Mouse (Mus musculus) CH12.LX (cell line): Measurements from ENCODE around the gene Hmces. TPM values are rescaled to one million over a fixed set of nuclear protein-coding genes. Genes with fewer than 3 reads are reported as not detected.

ENCODE experiments used
- DNase-seq: peaks from one replicate; pipeline ENCODE4 v3.0.0-alpha.2; 2013; ENCODE audit errors: extremely low read depth
- H3K27ac ChIP-seq: 2 replicates; pipeline ENCODE4 v1.5.1; 2012; ENCODE audit warnings: low read depth, mild to moderate bottlenecking, control low read depth, moderate library complexity; ENCODE audit not compliant: insufficient read depth
- H3K27me3 ChIP-seq: replicated peaks from 2 replicates; pipeline ENCODE3; 2012; ENCODE audit warnings: inconsistent platforms
- H3K36me3 ChIP-seq, 2 experiments: replicated peaks in 1 of 2; 2 replicates each; pipeline versions ENCODE3 to v1.6.1; 2012; ENCODE audit warnings: inconsistent platforms in 1 of 2, low read length in 1 of 2, mild to moderate bottlenecking in 1 of 2, mixed read lengths in 1 of 2, moderate library complexity in 1 of 2; ENCODE audit not compliant: control insufficient read depth in 1 of 2, insufficient read depth in 1 of 2
- H3K4me1 ChIP-seq, 2 experiments: 2 replicates each; pipeline ENCODE4 v1.6.1; 2012; ENCODE audit warnings: inconsistent platforms in 1 of 2, moderate library complexity in 1 of 2; ENCODE audit not compliant: insufficient read depth in 2 of 2, control insufficient read depth in 1 of 2
- H3K4me2 ChIP-seq: 2 replicates; pipeline ENCODE4 v1.6.1; 2012; ENCODE audit warnings: low read depth, mild to moderate bottlenecking, control low read depth; ENCODE audit not compliant: poor library complexity, insufficient read depth, severe bottlenecking
- H3K4me3 ChIP-seq, 3 experiments: fragments of 150-350 bp in 1 of 3; sonication (generic) in 1 of 3; replicated peaks in 1 of 3; 2 replicates each; pipeline versions ENCODE3 to v1.5.1; 2011 to 2012; ENCODE audit warnings: low read depth in 2 of 3, low read length in 2 of 3, mild to moderate bottlenecking in 2 of 3, moderate library complexity in 2 of 3, control low read depth in 1 of 3, improper control_type of control experiment in 1 of 3, inconsistent platforms in 1 of 3, mixed read lengths in 1 of 3; ENCODE audit not compliant: poor library complexity in 1 of 3
- H3K79me2 ChIP-seq: replicated peaks from 2 replicates; pipeline ENCODE4 v1.6.1; 2012; ENCODE audit warnings: mild to moderate bottlenecking, moderate library complexity; ENCODE audit not compliant: control insufficient read depth, poor library complexity, insufficient read depth, severe bottlenecking; ENCODE audit errors: extremely low read depth
- H3K9ac ChIP-seq: 2 replicates; pipeline ENCODE4 v1.6.1; 2012; ENCODE audit warnings: low read depth, mild to moderate bottlenecking, control low read depth, moderate library complexity; ENCODE audit not compliant: insufficient read depth
- H3K9me3 ChIP-seq: replicated peaks from 2 replicates; pipeline ENCODE3; 2012; ENCODE audit warnings: low read length, inconsistent platforms, mixed read lengths
- BHLHE40 ChIP-seq: IDR thresholded peaks from 2 replicates; pipeline ENCODE4 v1.6.1; 2011; ENCODE audit warnings: mild to moderate bottlenecking, low read depth, low read length, improper control_type of control experiment
- CHD1 ChIP-seq: IDR thresholded peaks from 2 replicates; pipeline ENCODE4 v1.6.1; 2012; ENCODE audit warnings: low read depth, low read length, improper control_type of control experiment, inconsistent platforms
- CHD2 ChIP-seq: IDR thresholded peaks from 2 replicates; pipeline ENCODE4 v1.6.1; 2011; ENCODE audit warnings: low read length, improper control_type of control experiment
- CTCF ChIP-seq, 2 experiments: IDR thresholded peaks in 1 of 2; conservative IDR thresholded peaks in 1 of 2; 2 replicates each; pipeline ENCODE4 v1.5.1; 2011 to 2012; ENCODE audit warnings: low read depth in 2 of 2, low read length in 2 of 2, improper control_type of control experiment in 1 of 2, inconsistent platforms in 1 of 2, mild to moderate bottlenecking in 1 of 2, moderate library complexity in 1 of 2
- ELF1 ChIP-seq: IDR thresholded peaks from 2 replicates; pipeline ENCODE4 v1.6.1; 2014; ENCODE audit warnings: low read depth, mild to moderate bottlenecking, inconsistent platforms, low read length, improper control_type of control experiment
- EP300 ChIP-seq: IDR thresholded peaks from 2 replicates; pipeline ENCODE4 v1.6.1; 2011; ENCODE audit warnings: low read length, improper control_type of control experiment
- ETS1 ChIP-seq: conservative IDR thresholded peaks from 2 replicates; pipeline ENCODE4 v1.6.1; 2012; ENCODE audit warnings: low read depth, mild to moderate bottlenecking, inconsistent platforms, low read length, improper control_type of control experiment, moderate library complexity
- GABPA ChIP-seq: IDR thresholded peaks from 2 replicates; pipeline ENCODE4 v1.6.1; 2012; ENCODE audit warnings: low read depth, low read length, improper control_type of control experiment, inconsistent platforms; ENCODE audit not compliant: insufficient replicate concordance
- HCFC1 ChIP-seq: IDR thresholded peaks from 2 replicates; pipeline ENCODE4 v1.6.1; 2012; ENCODE audit warnings: low read depth, mild to moderate bottlenecking, inconsistent platforms, low read length, improper control_type of control experiment
- JUN ChIP-seq: IDR thresholded peaks from 2 replicates; pipeline ENCODE4 v1.6.1; 2011; ENCODE audit warnings: low read depth, mild to moderate bottlenecking, low read length, improper control_type of control experiment, moderate library complexity; ENCODE audit not compliant: insufficient read depth
- JUND ChIP-seq: conservative IDR thresholded peaks from 2 replicates; pipeline ENCODE4 v1.6.1; 2011; ENCODE audit warnings: low read depth, low read length, improper control_type of control experiment
- KAT2A ChIP-seq: IDR thresholded peaks from 2 replicates; pipeline ENCODE4 v1.6.1; 2012; ENCODE audit warnings: low read length, improper control_type of control experiment, inconsistent platforms; ENCODE audit not compliant: insufficient replicate concordance
- MAFK ChIP-seq: IDR thresholded peaks from 2 replicates; pipeline ENCODE4 v1.6.1; 2011; ENCODE audit warnings: low read length, improper control_type of control experiment; ENCODE audit not compliant: insufficient replicate concordance
- MAX ChIP-seq: IDR thresholded peaks from 2 replicates; pipeline ENCODE4 v1.6.1; 2011; ENCODE audit warnings: low read length, improper control_type of control experiment
- MEF2A ChIP-seq: IDR thresholded peaks from 2 replicates; pipeline ENCODE4 v1.6.1; 2014; ENCODE audit warnings: low read depth, mild to moderate bottlenecking, inconsistent platforms, low read length, improper control_type of control experiment, borderline replicate concordance
- NELFE ChIP-seq: IDR thresholded peaks from 2 replicates; pipeline ENCODE4 v1.6.1; 2011; ENCODE audit warnings: low read depth, low read length, improper control_type of control experiment
- NRF1 ChIP-seq: IDR thresholded peaks from 2 replicates; pipeline ENCODE4 v1.6.1; 2014; ENCODE audit warnings: low read depth, mild to moderate bottlenecking, inconsistent platforms, low read length, improper control_type of control experiment, moderate library complexity
- POLR2A ChIP-seq: IDR thresholded peaks from 2 replicates; pipeline ENCODE4 v1.6.1; 2011; ENCODE audit warnings: low read depth, mild to moderate bottlenecking, improper control_type of control experiment, low read length
- POLR2AphosphoS2 ChIP-seq: IDR thresholded peaks from 2 replicates; pipeline ENCODE4 v1.6.1; 2011; ENCODE audit warnings: low read depth, low read length, improper control_type of control experiment
- RAD21 ChIP-seq: IDR thresholded peaks from 2 replicates; pipeline ENCODE4 v1.6.1; 2011; ENCODE audit warnings: low read depth, mild to moderate bottlenecking, low read length, improper control_type of control experiment, moderate library complexity
- RCOR1 ChIP-seq: conservative IDR thresholded peaks from 2 replicates; pipeline ENCODE4 v1.6.1; 2012; ENCODE audit warnings: low read depth, mild to moderate bottlenecking, inconsistent platforms, low read length, improper control_type of control experiment
- TBP ChIP-seq: conservative IDR thresholded peaks from 2 replicates; pipeline ENCODE4 v1.6.1; 2011; ENCODE audit warnings: low read depth, low read length, improper control_type of control experiment
- TCF12 ChIP-seq: IDR thresholded peaks from 2 replicates; pipeline ENCODE4 v1.6.1; 2014; ENCODE audit warnings: low read depth, mild to moderate bottlenecking, inconsistent platforms, low read length, improper control_type of control experiment
- UBTF ChIP-seq: IDR thresholded peaks from 2 replicates; pipeline ENCODE4 v1.6.1; 2012; ENCODE audit warnings: low read depth, mild to moderate bottlenecking, inconsistent platforms, low read length, improper control_type of control experiment, moderate library complexity
- USF1 ChIP-seq: IDR thresholded peaks from 2 replicates; pipeline ENCODE4 v1.6.1; 2014; ENCODE audit warnings: low read depth, mild to moderate bottlenecking, inconsistent platforms, low read length, improper control_type of control experiment
- ZC3H11A ChIP-seq: IDR thresholded peaks from 2 replicates; pipeline ENCODE4 v1.6.1; 2012; ENCODE audit warnings: low read depth, mild to moderate bottlenecking, inconsistent platforms, low read length, improper control_type of control experiment
- ZNF384 ChIP-seq: IDR thresholded peaks from 2 replicates; pipeline ENCODE4 v1.6.1; 2012; ENCODE audit warnings: low read depth, low read length, improper control_type of control experiment, inconsistent platforms
- dilution Hi-C: fragments of 300-500 bp; cut with MboI; formaldehyde crosslinking; loops from 2 replicates; pipeline ENCODE4 v1.14.3; 2020; ENCODE audit warnings: low sequenced_read_pairs; ENCODE audit not compliant: extremely low pct_unique_long_range_greater_than_20kb, extremely low pct_ligation_motif_present
- in situ Hi-C: fragments of 300-500 bp; cut with MboI; formaldehyde crosslinking; loops from 3 replicates; pipeline ENCODE4 v1.14.3; 2019; ENCODE audit warnings: low sequenced_read_pairs, low pct_ligation_motif_present, low pct_unique_long_range_greater_than_20kb, mixed read lengths
- polyA plus RNA-seq: library from polyadenylated mRNA; unstranded; fragments of >175 nt; gene quantifications from 2 replicates; pipeline ENCODE4 v1.2.1, GENCODE M21; 2012; ENCODE audit warnings: low read depth; ENCODE audit not compliant: insufficient read length
- total RNA-seq, 2 experiments: library from RNA; depleted of rRNA; stranded (reverse); fragments of 300-350 nt in 1 of 2; fragments of >200 nt in 1 of 2; gene quantifications; 2 replicates each; pipeline ENCODE4 v1.2.3; 2012 to 2014

Gene Hmces
- total and polyA plus RNA-seq, 3 experiments: 0.31 to 11.8 (median 0.99) TPM

GRCm38 (mm10) chr6:87882816-87883215 is 30.9 kb upstream of the Hmces start:
- Histone ChIP-seq H3K4me1 (peaks cover 3 to 7% of the 10 kb centered on the region in 2 experiments), H3K27me3 (peaks cover 6% of the 10 kb centered on the region), H3K9me3 (no peaks in the 10 kb centered on the region), H3K79me2 (no peaks in the 10 kb centered on the region), H3K36me3 (no peaks in the 10 kb centered on the region), H3K4me2 (no peak overlapping the region), H3K9ac (no peak overlapping the region)
- dilution Hi-C loops: no loop called here
- no peak for DNase-seq
- no peak for TF ChIP-seq NELFE
- TF ChIP-seq HCFC1: no peak
- no peak for TF ChIP-seq CHD2
- TF ChIP-seq USF1: no peak
- no peak for TF ChIP-seq EP300
- no peak for TF ChIP-seq RCOR1
- no peak for TF ChIP-seq MAX
- TF ChIP-seq TCF12: no peak
- no peak for TF ChIP-seq KAT2A
- TF ChIP-seq BHLHE40: no peak
- no peak for TF ChIP-seq GABPA
- TF ChIP-seq MEF2A: no peak
- no peak for TF ChIP-seq MAFK
- no peak for TF ChIP-seq JUND
- no peak for TF ChIP-seq ZC3H11A
- TF ChIP-seq POLR2AphosphoS2: no peak
- no peak for TF ChIP-seq ELF1
- TF ChIP-seq TBP: no peak
- no peak for TF ChIP-seq JUN
- TF ChIP-seq, all 38 proteins: peak for 0
- in situ Hi-C loops: no loop called here
- Histone ChIP-seq H3K4me3 (no peak overlapping the region), H3K27ac (no peak overlapping the region)

DNA sequence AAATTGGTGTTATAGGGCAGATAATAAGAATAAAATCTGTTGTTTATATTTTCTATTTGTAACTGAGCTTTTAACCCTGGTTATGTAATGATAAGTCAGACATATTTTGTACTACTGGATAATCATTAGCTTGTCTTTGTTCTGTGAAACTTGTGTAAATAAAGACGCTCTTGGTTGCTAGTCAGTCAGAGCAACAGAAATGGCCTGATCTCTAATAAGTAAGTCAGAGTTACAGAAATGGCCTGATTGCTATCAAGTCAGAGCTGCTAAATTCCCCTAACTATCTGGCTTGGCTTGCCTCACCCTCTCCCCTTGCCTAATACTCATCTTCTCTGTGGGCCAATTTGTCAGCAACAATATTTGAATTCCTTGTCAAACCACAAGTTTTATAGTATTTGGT is 27.0 kb upstream of the Hmces start:
- no peak overlapping the region for H3K9ac ChIP-seq
- in situ Hi-C loops: no loop called here
- no peak overlapping the region for H3K4me2 ChIP-seq
- peaks cover 23 to 29% of the 10 kb centered on the region in 2 experiments for H3K36me3 ChIP-seq
- TF ChIP-seq ETS1 (no peak), JUN (no peak), USF1 (no peak), HCFC1 (no peak), TCF12 (no peak), RCOR1 (no peak), ZNF384 (no peak), NRF1 (no peak), POLR2A (no peak), CTCF (conservative IDR thresholded peaks at IDR 0.05 in 1 of 2, IDR thresholded peaks at IDR 0.05 in 1 of 2; ENCODE audit: low read depth in 2 of 2, low read length in 2 of 2) (no peak), CHD1 (no peak), NELFE (no peak), UBTF (no peak), MEF2A (no peak), RAD21 (no peak), CHD2 (no peak), TBP (no peak)
- H3K9me3 ChIP-seq: no peaks in the 10 kb centered on the region
- DNase-seq: no peak
- H3K4me1 ChIP-seq: peaks cover 5 to 23% of the 10 kb centered on the region in 2 experiments
- H3K27me3 ChIP-seq: peaks cover 3% of the 10 kb centered on the region
- dilution Hi-C loops: no loop called here
- no peak overlapping the region for H3K27ac ChIP-seq
- H3K79me2 ChIP-seq: peaks cover 18% of the 10 kb centered on the region
- H3K4me3 ChIP-seq: no peak overlapping the region
